Mouse (Mus musculus): ENCODE measurements around the gene Ing1. TPM values are rescaled to one million over a fixed set of nuclear protein-coding genes. Genes with fewer than 3 reads are reported as not detected.

Ing1 gene
- polyA plus RNA-seq, 1 experiment from 2014 or later = 41.6 TPM

Other genes starting within 250 kb of the Ing1 start
- 26.2 and 29.9 TPM in 2 replicates for gene Col4a2, start 242.8 kb upstream of the Ing1 start, polyA plus RNA-seq (2014; fragmentation: Nextera tagmentation; extraction: Ambion mirVana)
- gene Col4a1, start 242.7 kb upstream of the Ing1 start, polyA plus RNA-seq (2014; fragmentation: Nextera tagmentation; extraction: Ambion mirVana) = 91.8 and 94.2 TPM in 2 replicates
- 0.83 and 1.3 TPM in 2 replicates for gene Rab20, start 76.9 kb upstream of the Ing1 start, polyA plus RNA-seq (2014; fragmentation: Nextera tagmentation; extraction: Ambion mirVana)
- gene Naxd, start 58.1 kb upstream of the Ing1 start, polyA plus RNA-seq (2014; fragmentation: Nextera tagmentation; extraction: Ambion mirVana) = 105 and 108 TPM in 2 replicates
- 17.5 and 19.5 TPM in 2 replicates for gene Cars2, start 4.8 kb upstream of the Ing1 start, polyA plus RNA-seq (2014; fragmentation: Nextera tagmentation; extraction: Ambion mirVana)
- 90.2 and 104 TPM in 2 replicates for gene Ankrd10, start 80.2 kb downstream of the Ing1 start, polyA plus RNA-seq (2014; fragmentation: Nextera tagmentation; extraction: Ambion mirVana)
- not detected in 2 replicates for gene 1700016D06Rik, start 145.5 kb downstream of the Ing1 start, polyA plus RNA-seq (2014; fragmentation: Nextera tagmentation; extraction: Ambion mirVana)
- gene Arhgef7, start 172.2 kb downstream of the Ing1 start, polyA plus RNA-seq (2014; fragmentation: Nextera tagmentation; extraction: Ambion mirVana) = 54.3 and 57.0 TPM in 2 replicates

Measured in hindbrain, embryonic 11.5 days (tissue).